Mouse (Mus musculus) forebrain, embryonic 13.5 days (tissue): ENCODE results near the gene Adh6a. TPM values are rescaled to one million over a fixed set of nuclear protein-coding genes. Genes with fewer than 3 reads are reported as not detected.
"Not testable (repeated sequence)": the region's sequence is repeated elsewhere in the genome, so short reads cannot be mapped to it uniquely, and the experiment has no call there.

Experiments used
- ATAC-seq: fragments of 200-750 bp; cut with Nextera tagmentation; 2 replicates; pipeline ENCODE4 v1.8.0; 2017
- H3K27ac ChIP-seq: fragments of 300-500 bp; sonication (generic); 2 replicates; pipeline ENCODE4 v1.5.1; 2015; ENCODE audit warnings: inconsistent platforms, mild to moderate bottlenecking, moderate library complexity
- H3K27me3 ChIP-seq: fragments of 300-500 bp; sonication (generic); 2 replicates; pipeline ENCODE4 v1.6.1; 2015; ENCODE audit warnings: mild to moderate bottlenecking, inconsistent platforms
- H3K36me3 ChIP-seq: fragments of 300-500 bp; sonication (generic); 2 replicates; pipeline ENCODE4 v1.6.1; 2015; ENCODE audit warnings: mild to moderate bottlenecking, inconsistent platforms; ENCODE audit not compliant: poor library complexity, severe bottlenecking
- H3K4me1 ChIP-seq: fragments of 300-500 bp; sonication (generic); 2 replicates; pipeline ENCODE4 v1.6.1; 2015; ENCODE audit warnings: inconsistent platforms
- H3K4me2 ChIP-seq: fragments of 300-500 bp; sonication (generic); 2 replicates; pipeline ENCODE4 v1.6.1; 2015; ENCODE audit warnings: inconsistent platforms, mild to moderate bottlenecking, moderate library complexity
- H3K4me3 ChIP-seq: fragments of 300-500 bp; sonication (generic); 2 replicates; pipeline ENCODE4 v1.5.1; 2015; ENCODE audit warnings: mild to moderate bottlenecking, inconsistent platforms
- H3K9ac ChIP-seq: fragments of 300-500 bp; sonication (generic); 2 replicates; pipeline ENCODE4 v1.6.1; 2015; ENCODE audit warnings: mild to moderate bottlenecking, inconsistent platforms
- H3K9me3 ChIP-seq: fragments of 300-500 bp; sonication (generic); replicated peaks from 2 replicates; pipeline ENCODE4 v1.6.1; 2016; ENCODE audit warnings: inconsistent platforms
- WGBS: fragments of 180-500 bp; shearing (Covaris S2); methylation state at CpG from one replicate; pipeline ENCODE4 v1.1.7; 2015; 5-methylcytosine and 5-hydroxymethylcytosine counted together
- polyA plus RNA-seq: library from polyadenylated mRNA; unstranded; fragments of >200 nt; fragmentation: Nextera tagmentation; extraction: Ambion mirVana; gene quantifications from 2 replicates; pipeline ENCODE4 v1.2.1, GENCODE M21; 2015

The Adh6a gene
- polyA plus RNA-seq, 1 experiment from 2014 or later = not detected

- WGBS = 88% methylated on average over 4 of the region's 4 CpGs
- H3K4me2 ChIP-seq = no peak overlapping the region
- H3K36me3 ChIP-seq = no peaks in the 10 kb centered on the region
- H3K9me3 ChIP-seq = no peaks in the 10 kb centered on the region; the same call in 1 of the 2 replicates
- H3K4me3 ChIP-seq = no peak overlapping the region
- H3K27ac ChIP-seq = no peak overlapping the region
- no peaks in the 10 kb centered on the region for H3K27me3 ChIP-seq
- no peak for ATAC-seq
- H3K9ac ChIP-seq = no peak overlapping the region
- no peaks in the 10 kb centered on the region for H3K4me1 ChIP-seq
Observed at GRCm38 (mm10) chr3:138334320-138334719, 21.2 kb downstream of the Adh6a start.

GRCm38 (mm10) chr3:138335566-138335965 is 22.5 kb downstream of the Adh6a start:
- Histone ChIP-seq H3K9me3 (no peaks in the 10 kb centered on the region; the same call in 1 of the 2 replicates), H3K27me3 (no peaks in the 10 kb centered on the region), H3K36me3 (no peaks in the 10 kb centered on the region), H3K27ac (no peak overlapping the region), H3K4me1 (no peaks in the 10 kb centered on the region), H3K9ac (no peak overlapping the region), H3K4me2 (no peak overlapping the region), H3K4me3 (no peak overlapping the region)
- ATAC-seq = no peak
- 100% methylated on average over 1 of the region's 1 CpGs for WGBS

- H3K4me3 ChIP-seq = no peak overlapping the region
- no peak overlapping the region for H3K4me2 ChIP-seq
- no peak for ATAC-seq
- H3K27ac ChIP-seq = no peak overlapping the region
- no peaks in the 10 kb centered on the region; the same call in 1 of the 2 replicates for H3K9me3 ChIP-seq
- no peak overlapping the region for H3K9ac ChIP-seq
- no peaks in the 10 kb centered on the region for H3K27me3 ChIP-seq
- WGBS = 59% methylated on average over 3 of the region's 3 CpGs
- H3K36me3 ChIP-seq = no peaks in the 10 kb centered on the region
- no peaks in the 10 kb centered on the region for H3K4me1 ChIP-seq
Observed at GRCm38 (mm10) chr3:138336104-138336754, 23.1 kb downstream of the Adh6a start.

- Histone ChIP-seq H3K27me3 (no peaks in the 10 kb centered on the region), H3K9ac (no peak within 1 kb of the TSS), H3K36me3 (no peaks in the 10 kb centered on the region), H3K4me1 (no peaks in the 10 kb centered on the region), H3K4me3 (no peak within 1 kb of the TSS), H3K9me3 (no peaks in the 10 kb centered on the region; the same call in 1 of the 2 replicates), H3K27ac (no peak within 1 kb of the TSS), H3K4me2 (no peak within 1 kb of the TSS)
- ATAC-seq = no peak
- whole genome bisulfite sequencing = 92% methylated on average over 14 of the region's 14 CpGs
Observed at GRCm38 (mm10) chr3:138341471-138341870, 28.4 kb downstream of the Adh6a start, which contains the start of gene Adh6b. Gene Adh6b, plus strand, starts transcription at chr3:138341775.

GRCm38 (mm10) chr3:138347041-138347440 is 34.0 kb downstream of the Adh6a start:
- 74% methylated on average over 3 of the region's 3 CpGs for WGBS
- Histone ChIP-seq H3K4me2 (no peak overlapping the region), H3K4me1 (no peaks in the 10 kb centered on the region), H3K27ac (no peak overlapping the region), H3K27me3 (no peaks in the 10 kb centered on the region), H3K9me3 (no peaks in the 10 kb centered on the region), H3K36me3 (no peaks in the 10 kb centered on the region), H3K4me3 (no peak overlapping the region), H3K9ac (no peak overlapping the region)
- ATAC-seq = no peak

DNA sequence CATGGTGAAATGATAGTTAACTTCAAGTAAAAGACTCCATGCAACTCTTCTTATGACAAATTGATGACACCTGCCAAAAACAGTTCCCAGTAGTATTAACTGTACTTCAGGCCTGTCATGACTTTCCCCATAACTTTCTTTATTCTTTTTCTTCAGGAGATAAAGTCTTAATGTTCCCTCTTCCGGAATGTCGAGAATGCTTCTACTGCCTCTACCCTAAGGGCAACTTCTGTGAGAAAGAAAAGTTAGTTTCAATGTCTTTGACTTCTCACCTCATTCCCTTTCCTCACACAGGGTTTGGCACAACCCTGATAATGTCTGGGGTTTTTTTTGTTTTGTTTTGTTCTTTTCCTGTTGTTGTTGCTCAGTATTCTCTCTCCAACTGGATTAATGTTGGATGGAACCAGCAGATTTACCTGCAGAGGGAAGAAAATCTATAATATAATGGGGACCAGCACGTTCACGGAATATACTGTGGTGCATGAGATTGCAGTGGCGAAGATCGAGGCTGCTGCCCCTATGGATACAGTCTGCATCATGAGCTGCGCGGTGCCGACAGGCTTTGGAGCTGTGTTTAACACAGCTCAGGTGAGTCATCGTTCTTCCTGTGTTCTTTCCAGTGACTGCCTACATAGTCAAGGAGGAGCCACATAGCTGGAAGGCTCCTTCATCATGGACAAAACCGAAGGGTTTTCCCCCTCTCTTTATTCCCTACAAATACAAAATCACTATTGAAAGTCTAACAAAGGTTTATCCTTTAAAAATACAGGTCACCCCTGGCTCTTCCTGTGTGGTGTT is 39.1 kb downstream of the Adh6a start:
- H3K27me3 ChIP-seq = no peaks in the 10 kb centered on the region
- no peaks in the 10 kb centered on the region for H3K9me3 ChIP-seq
- H3K4me1 ChIP-seq = no peaks in the 10 kb centered on the region
- no peak for ATAC-seq
- H3K9ac ChIP-seq = no peak overlapping the region
- no peak overlapping the region for H3K4me2 ChIP-seq
- H3K27ac ChIP-seq = no peak overlapping the region
- 93% methylated on average over 11 of the region's 11 CpGs for WGBS
- H3K36me3 ChIP-seq = no peaks in the 10 kb centered on the region
- no peak overlapping the region for H3K4me3 ChIP-seq

GRCm38 (mm10) chr3:138358856-138359255 is 45.8 kb downstream of the Adh6a start:
- no peaks in the 10 kb centered on the region for H3K4me1 ChIP-seq
- H3K9ac ChIP-seq = no peak overlapping the region
- no peak for ATAC-seq
- no peaks in the 10 kb centered on the region for H3K36me3 ChIP-seq
- WGBS = 90% methylated on average over 7 of the region's 7 CpGs
- H3K27ac ChIP-seq = no peak overlapping the region
- no peaks in the 10 kb centered on the region for H3K27me3 ChIP-seq
- H3K4me2 ChIP-seq = no peak overlapping the region
- H3K4me3 ChIP-seq = no peak overlapping the region
- H3K9me3 ChIP-seq = no peaks in the 10 kb centered on the region

- 86% methylated on average over 4 of the region's 4 CpGs for WGBS
- Histone ChIP-seq H3K4me1 (no peaks in the 10 kb centered on the region), H3K27ac (no peak overlapping the region), H3K9me3 (no peaks in the 10 kb centered on the region), H3K36me3 (no peaks in the 10 kb centered on the region), H3K4me2 (no peak overlapping the region), H3K4me3 (no peak overlapping the region), H3K9ac (no peak overlapping the region), H3K27me3 (no peaks in the 10 kb centered on the region)
- ATAC-seq = no peak
Observed at GRCm38 (mm10) chr3:138360721-138361120, 47.6 kb downstream of the Adh6a start.

- no peak overlapping the region for H3K27ac ChIP-seq
- no peaks in the 10 kb centered on the region for H3K9me3 ChIP-seq
- WGBS = 84% methylated on average over 2 of the region's 2 CpGs
- no peaks in the 10 kb centered on the region for H3K36me3 ChIP-seq
- H3K27me3 ChIP-seq = no peaks in the 10 kb centered on the region
- no peak overlapping the region for H3K4me2 ChIP-seq
- no peaks in the 10 kb centered on the region for H3K4me1 ChIP-seq
- H3K4me3 ChIP-seq = no peak overlapping the region
- ATAC-seq = no peak
- H3K9ac ChIP-seq = no peak overlapping the region
Observed at GRCm38 (mm10) chr3:138362920-138363319, 49.8 kb downstream of the Adh6a start.

DNA sequence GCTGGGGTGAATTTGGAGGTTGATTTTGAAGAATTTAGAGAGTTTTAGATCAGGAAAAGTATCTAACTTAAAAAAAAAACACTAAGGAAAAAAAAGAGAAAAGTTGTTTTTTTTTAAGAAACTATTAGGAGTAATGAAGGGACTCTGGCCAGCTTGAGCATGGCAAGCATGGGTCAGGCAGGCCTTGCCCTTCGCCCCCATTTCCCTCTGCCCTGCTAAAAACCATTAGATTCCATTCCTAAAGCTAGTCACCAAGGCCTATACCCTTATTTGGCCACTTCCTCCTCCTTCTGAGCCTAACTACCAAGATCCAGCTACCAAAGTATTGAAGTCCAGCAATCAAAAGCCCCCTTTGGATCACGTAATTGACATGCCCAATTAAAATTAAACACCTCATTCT is 53.1 kb downstream of the Adh6a start:
- H3K9me3 ChIP-seq = no peaks in the 10 kb centered on the region
- WGBS = 79% methylated on average over 2 of the region's 2 CpGs
- no peak for ATAC-seq
- no peaks in the 10 kb centered on the region for H3K4me1 ChIP-seq
- H3K9ac ChIP-seq = no peak overlapping the region
- H3K27me3 ChIP-seq = no peaks in the 10 kb centered on the region
- no peak overlapping the region for H3K27ac ChIP-seq
- no peak overlapping the region for H3K4me2 ChIP-seq
- no peak overlapping the region for H3K4me3 ChIP-seq
- no peaks in the 10 kb centered on the region for H3K36me3 ChIP-seq

DNA sequence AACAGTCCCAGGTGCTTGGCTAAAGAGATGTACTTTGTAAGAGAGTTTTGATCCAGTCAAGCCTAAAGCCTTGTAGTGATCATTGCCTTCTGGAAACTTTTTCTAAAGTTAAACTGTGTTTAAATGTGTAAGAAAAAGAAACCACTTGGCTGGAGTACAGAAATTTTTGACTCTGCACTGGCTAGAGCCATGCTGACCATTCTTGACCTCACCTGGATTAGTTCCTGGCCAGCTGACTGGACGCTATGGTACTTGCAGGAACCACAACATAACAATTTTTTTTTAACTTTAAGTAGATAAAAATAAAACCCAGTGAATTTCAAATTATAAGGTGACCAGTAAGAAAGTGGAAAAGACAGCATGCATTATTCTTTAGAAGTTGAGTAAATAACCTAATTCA is 56.5 kb downstream of the Adh6a start:
- Histone ChIP-seq H3K4me3 (no peak overlapping the region), H3K4me1 (no peaks in the 10 kb centered on the region), H3K9me3 (no peaks in the 10 kb centered on the region), H3K4me2 (no peak overlapping the region), H3K9ac (no peak overlapping the region), H3K27me3 (no peaks in the 10 kb centered on the region), H3K36me3 (no peaks in the 10 kb centered on the region), H3K27ac (no peak overlapping the region)
- ATAC-seq = no peak
- WGBS = 91% methylated on average over 1 of the region's 1 CpGs

DNA sequence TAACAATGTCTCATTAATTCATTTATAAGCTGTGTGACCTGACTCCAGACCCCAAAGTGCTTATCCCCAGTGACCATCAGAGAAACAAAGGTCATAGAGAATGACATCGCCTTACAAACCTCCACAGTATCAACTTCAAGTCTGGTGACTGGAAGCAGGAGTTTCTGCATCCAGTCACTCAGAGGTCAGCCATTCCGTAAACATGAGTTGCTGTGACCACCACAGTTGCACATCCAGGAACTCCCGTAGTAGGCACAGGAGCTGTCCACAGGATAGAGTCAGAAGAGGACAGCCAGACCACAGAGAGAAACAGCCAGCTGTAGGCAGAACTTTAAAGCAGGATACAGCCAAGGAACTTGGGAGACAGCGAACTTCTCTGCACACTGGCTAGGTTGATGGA is 57.2 kb downstream of the Adh6a start:
- not testable (repeated sequence) for H3K4me2 ChIP-seq, H3K27ac ChIP-seq, ATAC-seq, H3K9me3 ChIP-seq, H3K27me3 ChIP-seq, H3K4me1 ChIP-seq, H3K36me3 ChIP-seq, H3K4me3 ChIP-seq, H3K9ac ChIP-seq
- WGBS = 83% methylated on average over 4 of the region's 4 CpGs
